Mouse (Mus musculus) CD4-positive, CD25-positive, alpha-beta regulatory T cell, adult 2 months (primary cell): ENCODE data around the gene Vwa7.

Source experiments
- DNase-seq: peaks from one replicate; pipeline ENCODE4 v3.0.0-alpha.2; 2012; ENCODE audit warnings: low read depth, low spot score

Vwa7 gene

GRCm38 (mm10) chr17:35064378-35064877 lies 48.0 kb downstream of the Vwa7 start:
- DNase-seq: no peak

GRCm38 (mm10) chr17:35064951-35065947 lies 48.9 kb downstream of the Vwa7 start, which contains the start of gene Ly6g6c:
Gene Ly6g6c (plus strand): TSS chr17:35065388.
- peak; percentile 54 for DNase-seq

GRCm38 (mm10) chr17:35066084-35066483 lies 49.7 kb downstream of the Vwa7 start, which contains the start of gene Mpig6b:
Gene Mpig6b (minus strand): TSS chr17:35066184.
- DNase-seq: no peak

- DNase-seq: no peak
Measured at GRCm38 (mm10) chr17:35068213-35068914, 52.0 kb downstream of the Vwa7 start.

- no peak for DNase-seq
Measured at GRCm38 (mm10) chr17:35070556-35071229, 54.3 kb downstream of the Vwa7 start.

- DNase-seq: no peak
Measured at GRCm38 (mm10) chr17:35071454-35071853, 55.1 kb downstream of the Vwa7 start.

GRCm38 (mm10) chr17:35074097-35074496 lies 57.7 kb downstream of the Vwa7 start:
- DNase-seq: no peak
